Mouse (Mus musculus) liver, embryonic 14.5 days (tissue): ENCODE measurements at regions not wholly inside any gene's neighbourhood (a gene's known extent, or its start where the extent isn't known, plus 50 kb on each side); places are given as distances from the start of the nearest gene placed in this dataset.

ENCODE experiments used
- CTCF ChIP-seq: IDR thresholded peaks from 2 replicates; pipeline ENCODE4 v1.5.1; 2016; ENCODE audit warnings: antibody characterized with exemption, low read depth, control low read depth
- EP300 ChIP-seq: IDR thresholded peaks from 2 replicates; pipeline ENCODE4 v1.6.1; 2016; ENCODE audit warnings: antibody characterized with exemption, low read depth

DNA sequence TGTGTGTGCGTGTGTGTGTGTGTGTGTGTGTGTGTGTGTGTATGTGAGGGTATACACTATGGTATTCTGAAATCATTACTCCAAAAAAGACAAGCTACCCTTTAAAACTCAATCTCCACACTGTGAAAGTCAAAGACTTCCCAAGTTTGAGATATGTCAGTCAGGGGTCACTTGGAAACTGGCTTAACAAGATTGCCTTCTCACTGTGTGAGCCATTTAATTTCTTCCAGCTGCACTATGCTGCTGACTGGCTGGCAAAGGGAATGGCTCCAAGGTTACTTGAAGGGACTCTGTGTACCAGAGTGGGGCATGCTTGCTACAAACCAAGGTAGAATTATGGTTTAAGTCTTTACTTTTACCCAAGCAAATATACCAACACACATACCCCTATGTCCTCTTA is 2826.1 kb upstream of the 5930422O12Rik start:
- TF ChIP-seq CTCF = no peak
- TF ChIP-seq EP300 = no peak
